Mouse (Mus musculus) lung, embryonic 14.5 days (tissue): ENCODE data around the gene Cadm1. TPM values are rescaled to one million over a fixed set of nuclear protein-coding genes. Genes with fewer than 3 reads are reported as not detected.

Experiments used
- ATAC-seq: fragments of 200-750 bp; cut with Nextera tagmentation; 2 replicates; pipeline ENCODE4 v1.8.0; 2017; ENCODE audit warnings: mild to moderate bottlenecking, moderate TSS enrichment, moderate library complexity; ENCODE audit not compliant: insufficient read depth
- DNase-seq: peaks from one replicate; pipeline ENCODE4 v3.0.0-alpha.2; 2015
- H3K27ac ChIP-seq: fragments of 300-500 bp; sonication (generic); 2 replicates; pipeline ENCODE4 v1.5.1; 2014; ENCODE audit warnings: low read depth, mild to moderate bottlenecking, moderate library complexity
- H3K27me3 ChIP-seq: fragments of 300-500 bp; sonication (generic); 2 replicates; pipeline ENCODE4 v1.6.1; 2014; ENCODE audit warnings: low read length, control low read depth; ENCODE audit not compliant: insufficient read depth
- H3K36me3 ChIP-seq: fragments of 300-500 bp; sonication (generic); 2 replicates; pipeline ENCODE4 v1.6.1; 2014; ENCODE audit warnings: control low read depth; ENCODE audit not compliant: insufficient read depth
- H3K4me1 ChIP-seq: fragments of 300-500 bp; sonication (generic); 2 replicates; pipeline ENCODE4 v1.6.1; 2014; ENCODE audit warnings: antibody characterized with exemption, control low read depth; ENCODE audit not compliant: insufficient read depth
- H3K4me2 ChIP-seq: fragments of 300-500 bp; sonication (generic); 2 replicates; pipeline ENCODE4 v1.6.1; 2014; ENCODE audit warnings: mild to moderate bottlenecking
- H3K4me3 ChIP-seq: fragments of 300-500 bp; sonication (generic); 2 replicates; pipeline ENCODE4 v1.5.1; 2014; ENCODE audit warnings: low read depth, low read length
- H3K9ac ChIP-seq: fragments of 300-500 bp; sonication (generic); 2 replicates; pipeline ENCODE4 v1.6.1; 2014
- H3K9me3 ChIP-seq: fragments of 300-500 bp; sonication (generic); 2 replicates; pipeline ENCODE4 v1.6.1; 2016; ENCODE audit warnings: low read depth, low read length, control low read depth
- CTCF ChIP-seq: IDR thresholded peaks from 2 replicates; pipeline ENCODE4 v1.5.1; 2016; ENCODE audit warnings: antibody characterized with exemption, low read depth
- WGBS: fragments of 180-500 bp; shearing (Covaris S2); extraction: QIAGEN DNeasy Blood & Tissue Kit; methylation state at CpG from one replicate; pipeline ENCODE4 v1.1.7; 2014; 5-methylcytosine and 5-hydroxymethylcytosine counted together
- polyA plus RNA-seq: library from polyadenylated mRNA; unstranded; fragments of >200 nt; fragmentation: Nextera tagmentation; extraction: Ambion mirVana; gene quantifications from 2 replicates; pipeline ENCODE4 v1.2.1, GENCODE M21; 2014

Cadm1 gene
- polyA plus RNA-seq, 1 experiment from 2014 or later, result 94.5 TPM

DNA sequence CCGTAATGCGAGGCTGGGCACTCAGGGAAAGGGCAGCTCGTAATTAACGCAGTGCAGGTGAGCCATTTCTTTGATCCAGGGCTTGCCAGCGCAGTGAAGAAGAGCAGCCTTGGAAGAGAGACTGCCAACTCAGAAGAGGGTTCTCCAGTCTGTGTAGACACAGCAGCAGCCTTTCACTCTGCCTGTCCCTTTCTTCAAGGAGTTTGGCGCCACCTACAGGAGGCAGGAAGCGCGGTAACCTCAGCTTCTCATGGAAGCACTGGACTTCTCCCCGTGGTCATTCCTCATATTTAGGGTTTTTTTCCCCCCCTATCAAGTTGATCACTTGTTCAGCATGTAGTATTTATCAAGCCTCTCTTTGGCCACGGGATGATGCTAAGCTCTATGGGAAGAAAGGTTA lies 178.3 kb downstream of the Cadm1 start:
- peak; percentile 97 for TF ChIP-seq CTCF
- no peak overlapping the region for H3K4me3 ChIP-seq
- peak; percentile 93 for DNase-seq
- H3K27me3 ChIP-seq, result no peaks in the 10 kb centered on the region
- H3K9me3 ChIP-seq, result no peaks in the 10 kb centered on the region
- no peak overlapping the region for H3K9ac ChIP-seq
- no peaks in the 10 kb centered on the region for H3K4me1 ChIP-seq
- no peak overlapping the region for H3K27ac ChIP-seq
- WGBS, result 22% methylated on average over 10 of the region's 10 CpGs
- no peak overlapping the region for H3K4me2 ChIP-seq
- H3K36me3 ChIP-seq, result no peaks in the 10 kb centered on the region
- peak; percentile 70; the same call in 1 of the 2 replicates for ATAC-seq

DNA sequence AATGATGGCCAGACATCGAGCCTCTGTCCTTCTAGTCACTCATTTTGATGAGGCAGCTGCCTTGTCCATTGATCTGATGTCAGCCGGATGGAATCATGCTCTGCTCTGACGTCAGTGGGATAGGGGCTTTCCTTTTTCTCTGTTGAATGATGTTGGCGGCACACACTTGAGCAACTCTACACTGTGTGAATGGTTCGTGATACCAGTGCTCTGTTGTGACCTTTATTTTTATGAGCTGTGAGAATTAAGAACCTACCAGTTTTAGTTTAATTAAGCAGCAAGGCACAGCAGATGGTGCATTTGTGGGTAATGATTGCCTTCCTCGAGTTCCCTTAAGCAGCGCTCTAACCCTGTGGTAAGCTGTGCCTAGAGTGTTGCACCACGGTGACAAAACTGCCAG lies 181.0 kb downstream of the Cadm1 start:
- Histone ChIP-seq H3K27ac (no peak overlapping the region), H3K4me2 (no peak overlapping the region), H3K36me3 (no peaks in the 10 kb centered on the region), H3K9ac (no peak overlapping the region), H3K9me3 (no peaks in the 10 kb centered on the region), H3K27me3 (no peaks in the 10 kb centered on the region), H3K4me1 (peaks cover 3% of the 10 kb centered on the region; the same call in 1 of the 2 replicates), H3K4me3 (no peak overlapping the region)
- WGBS, result 89% methylated on average over 8 of the region's 8 CpGs
- no peak for TF ChIP-seq CTCF
- no peak for DNase-seq
- ATAC-seq, result no peak

DNA sequence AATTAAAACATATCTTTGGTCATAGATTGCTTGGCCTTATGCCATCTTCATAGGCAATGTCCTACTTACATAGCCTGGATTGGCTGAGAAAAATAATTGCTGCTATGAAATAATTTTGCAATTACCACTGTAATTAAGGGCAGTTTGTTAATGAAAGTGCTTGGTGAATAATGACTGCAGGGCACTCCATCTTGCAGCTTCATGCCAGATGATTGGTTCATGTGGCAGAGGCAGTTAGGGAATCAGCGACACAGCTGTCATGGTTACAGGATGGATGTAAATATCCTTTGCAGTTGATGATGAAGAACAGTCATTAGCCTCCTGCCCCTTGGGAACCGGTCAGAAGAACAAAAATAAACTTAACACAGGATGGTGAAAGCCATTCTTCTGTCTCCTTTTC lies 184.6 kb downstream of the Cadm1 start:
- 22% methylated on average over 2 of the region's 2 CpGs for WGBS
- Histone ChIP-seq H3K9me3 (no peaks in the 10 kb centered on the region), H3K27ac (no peak overlapping the region), H3K4me2 (no peak overlapping the region), H3K27me3 (no peaks in the 10 kb centered on the region), H3K4me3 (no peak overlapping the region), H3K4me1 (peaks cover 3% of the 10 kb centered on the region; the same call in 1 of the 2 replicates), H3K9ac (no peak overlapping the region), H3K36me3 (no peaks in the 10 kb centered on the region)
- ATAC-seq, result no peak
- TF ChIP-seq CTCF, result no peak
- no peak for DNase-seq

DNA sequence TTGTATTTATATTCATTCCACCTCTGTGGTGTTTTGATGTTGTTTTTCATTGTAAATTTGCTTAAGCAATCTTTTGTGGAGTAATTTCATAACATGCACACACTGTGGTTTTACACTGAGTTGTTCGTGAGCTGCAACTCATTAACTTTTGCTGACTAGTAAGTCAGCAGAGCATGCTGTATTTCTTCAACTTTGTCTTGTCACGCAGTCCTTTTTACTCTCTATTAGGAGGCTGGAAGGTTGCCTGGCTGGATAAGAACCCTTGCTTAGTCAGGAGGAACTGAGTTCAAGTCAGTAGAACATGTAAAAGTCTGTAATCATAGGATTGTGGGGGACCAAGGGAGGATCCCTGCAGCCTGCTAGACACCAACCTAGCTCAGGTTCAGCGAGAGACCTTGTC lies 185.4 kb downstream of the Cadm1 start:
- no peaks in the 10 kb centered on the region for H3K27me3 ChIP-seq
- H3K4me3 ChIP-seq, result no peak overlapping the region
- no peak overlapping the region for H3K4me2 ChIP-seq
- no peak overlapping the region for H3K9ac ChIP-seq
- WGBS, result 78% methylated on average over 3 of the region's 3 CpGs
- no peaks in the 10 kb centered on the region for H3K9me3 ChIP-seq
- TF ChIP-seq CTCF, result no peak
- no peaks in the 10 kb centered on the region for H3K36me3 ChIP-seq
- H3K27ac ChIP-seq, result no peak overlapping the region
- H3K4me1 ChIP-seq, result peaks cover 3% of the 10 kb centered on the region; the same call in 1 of the 2 replicates
- DNase-seq (no peak), ATAC-seq (no peak)

DNA sequence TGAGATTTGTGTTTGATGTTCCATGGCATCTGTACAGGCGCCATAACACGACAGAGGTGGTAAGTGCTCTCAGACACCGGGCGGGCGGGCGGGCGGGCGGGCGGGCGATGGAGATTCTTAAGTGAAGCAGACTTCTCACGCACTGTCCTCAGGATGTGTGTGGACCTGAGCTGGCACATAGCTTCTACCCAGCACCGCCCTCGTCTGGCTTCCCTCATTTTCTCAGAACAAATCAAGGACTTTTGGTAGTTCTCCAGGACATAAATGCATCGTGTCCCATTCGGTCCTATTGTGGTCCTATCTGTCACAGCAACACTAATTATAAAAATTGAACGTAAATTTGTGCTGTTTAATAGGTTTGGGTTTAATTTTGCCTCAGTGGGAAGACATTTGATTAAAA lies 186.9 kb downstream of the Cadm1 start:
- DNase-seq (no peak), ATAC-seq (no peak)
- no peak for TF ChIP-seq CTCF
- Histone ChIP-seq H3K27me3 (no peaks in the 10 kb centered on the region), H3K4me3 (no peak overlapping the region), H3K9me3 (no peaks in the 10 kb centered on the region), H3K4me2 (no peak overlapping the region), H3K36me3 (no peaks in the 10 kb centered on the region), H3K9ac (no peak overlapping the region), H3K27ac (no peak overlapping the region), H3K4me1 (peaks cover 3% of the 10 kb centered on the region; the same call in 1 of the 2 replicates)
- WGBS, result 70% methylated on average over 16 of the region's 16 CpGs

DNA sequence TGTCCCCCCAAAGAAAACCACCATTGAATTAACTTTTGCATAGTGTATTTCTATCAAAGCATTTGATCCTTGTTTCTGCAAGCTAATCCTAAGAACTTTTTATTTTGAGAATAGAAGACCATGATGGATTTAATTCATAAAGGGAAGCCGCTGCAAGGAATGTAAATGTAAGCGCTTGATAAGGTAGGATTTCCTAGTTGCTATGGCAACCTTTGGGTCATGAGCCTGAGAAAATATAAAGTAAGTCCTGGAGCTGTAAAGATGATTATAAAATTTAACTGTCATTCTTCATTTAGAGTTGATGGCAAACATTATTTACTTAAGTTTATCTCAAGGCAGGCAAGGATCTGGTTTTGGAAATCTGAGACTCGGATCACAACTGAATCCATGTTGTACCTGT lies 197.6 kb downstream of the Cadm1 start:
- no peak overlapping the region for H3K27ac ChIP-seq
- no peak for TF ChIP-seq CTCF
- WGBS, result 39% methylated on average over 3 of the region's 3 CpGs
- DNase-seq (no peak), ATAC-seq (no peak)
- H3K36me3 ChIP-seq, result no peaks in the 10 kb centered on the region
- H3K4me1 ChIP-seq, result no peaks in the 10 kb centered on the region
- H3K4me2 ChIP-seq, result no peak overlapping the region
- no peaks in the 10 kb centered on the region for H3K27me3 ChIP-seq
- H3K9ac ChIP-seq, result no peak overlapping the region
- H3K4me3 ChIP-seq, result no peak overlapping the region
- H3K9me3 ChIP-seq, result no peaks in the 10 kb centered on the region

DNA sequence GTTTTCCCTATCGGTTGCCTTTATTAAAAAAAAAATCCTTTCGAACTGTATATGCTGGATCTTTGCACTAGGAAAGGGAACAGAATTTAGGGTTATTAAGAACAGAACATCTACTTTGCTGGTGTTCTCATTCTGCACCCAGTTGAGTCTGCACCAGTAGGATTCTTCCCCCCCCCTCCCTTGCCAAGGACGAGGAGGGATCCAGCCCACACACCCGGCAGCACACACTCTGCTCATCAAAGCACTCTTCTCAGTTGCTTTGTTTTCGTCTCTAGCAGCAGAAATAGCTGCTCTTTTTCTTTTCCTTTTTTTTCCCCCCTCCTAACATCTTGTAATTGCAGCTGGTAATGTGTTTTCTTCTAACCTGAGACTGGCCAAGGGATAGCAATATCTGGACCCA lies 198.9 kb downstream of the Cadm1 start:
- Histone ChIP-seq H3K4me3 (no peak overlapping the region), H3K9ac (no peak overlapping the region), H3K27me3 (no peaks in the 10 kb centered on the region), H3K9me3 (no peaks in the 10 kb centered on the region), H3K4me1 (no peaks in the 10 kb centered on the region), H3K27ac (no peak overlapping the region), H3K36me3 (no peaks in the 10 kb centered on the region), H3K4me2 (no peak overlapping the region)
- WGBS, result 49% methylated on average over 5 of the region's 5 CpGs
- no peak for ATAC-seq
- TF ChIP-seq CTCF, result no peak
- DNase-seq, result no peak

DNA sequence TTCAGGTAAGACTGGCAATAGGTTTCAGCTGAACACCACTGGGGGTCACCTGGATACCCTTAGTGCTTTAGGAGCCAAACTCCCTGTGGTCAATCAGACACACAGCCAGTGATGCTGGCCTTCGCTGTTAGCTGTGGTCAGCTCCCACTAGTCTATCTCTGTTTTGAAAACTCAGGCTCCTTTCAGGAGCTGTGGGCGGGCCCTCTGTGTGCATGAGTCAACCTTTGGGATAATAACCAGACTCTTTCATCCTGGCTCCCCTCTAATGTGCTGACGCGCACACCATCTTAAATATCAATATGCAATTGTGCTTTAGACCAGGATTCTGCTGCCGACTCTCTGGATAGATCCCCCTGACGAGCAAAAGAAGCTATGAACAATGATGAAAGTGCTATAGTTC lies 200.3 kb downstream of the Cadm1 start:
- Histone ChIP-seq H3K9ac (no peak overlapping the region), H3K36me3 (no peaks in the 10 kb centered on the region), H3K27ac (no peak overlapping the region), H3K27me3 (no peaks in the 10 kb centered on the region), H3K9me3 (no peaks in the 10 kb centered on the region), H3K4me3 (no peak overlapping the region), H3K4me1 (no peaks in the 10 kb centered on the region), H3K4me2 (no peak overlapping the region)
- no peak for ATAC-seq
- TF ChIP-seq CTCF, result no peak
- WGBS, result 80% methylated on average over 6 of the region's 6 CpGs
- DNase-seq, result no peak
